Mouse (Mus musculus): ENCODE measurements around the gene Tmem132c.

GRCm38 (mm10) chr5:127546585-127546991 is 305.0 kb downstream of the Tmem132c start:
- TF ChIP-seq POLR2A (IDR thresholded peaks at IDR 0.05; ENCODE audit: borderline replicate concordance, extremely low read depth, low read depth, low read length) (no peak), CTCF (IDR thresholded peaks at IDR 0.05; ENCODE audit: insufficient read depth, low read length) (no peak)
